Mouse (Mus musculus): ENCODE measurements at regions not wholly inside any gene's neighbourhood (a gene's known extent, or its start where the extent isn't known, plus 50 kb on each side); places are given as distances from the start of the nearest gene placed in this dataset.

- TF ChIP-seq CTCF (IDR thresholded peaks at IDR 0.05; ENCODE audit: control insufficient read depth, insufficient read depth, insufficient read length) = no peak
- no peak for TF ChIP-seq FOSL1 (IDR thresholded peaks at IDR 0.05; ENCODE audit: insufficient read depth, low read length, poor library complexity, severe bottlenecking)
- no peak for TF ChIP-seq MAX (IDR thresholded peaks at IDR 0.05)
Observed at GRCm38 (mm10) chr16:30652692-30653091, 53.2 kb downstream of the Fam43a start.

Data from C2C12 (cell line).